Mouse (Mus musculus) large intestine, adult 2 months (tissue): ENCODE results near the gene Gm10778. TPM values are rescaled to one million over a fixed set of nuclear protein-coding genes. Genes with fewer than 3 reads are reported as not detected.
"Not testable (repeated sequence)": the region's sequence is repeated elsewhere in the genome, so short reads cannot be mapped to it uniquely, and the experiment has no call there.

Experiments used
- DNase-seq: peaks from one replicate; pipeline ENCODE4 v3.0.0-alpha.2; 2012; ENCODE audit warnings: low read depth, low spot score
- WGBS: fragments of 180-500 bp; shearing (Covaris S2); methylation state at CpG from one replicate; pipeline ENCODE4 v1.1.7; 2018; 5-methylcytosine and 5-hydroxymethylcytosine counted together
- polyA plus RNA-seq: library from polyadenylated mRNA; depleted of rRNA; stranded (reverse); fragments of >200 nt; gene quantifications from 2 replicates; pipeline ENCODE4 v1.2.3, GENCODE M21; 2012; rRNA removed

Gene Gm10778
- polyA plus RNA-seq, 1 experiment: 0.37 TPM

- no CpG with 5 or more reads among the region's 46 CpGs for WGBS
- DNase-seq: not testable (repeated sequence)
These were observed 55.9 kb downstream of the Gm10778 start, which contains the start of gene Zfp433 for GRCm38 (mm10) chr10:81704531-81705301. Gene Zfp433, plus strand, starts transcription at chr10:81704825.

Other genes starting within 250 kb of the Gm10778 start
- 10.5 and 11.6 TPM in 2 replicates for gene Nfic, start 193.4 kb upstream of the Gm10778 start, polyA plus RNA-seq
- gene Celf5, start 166.3 kb upstream of the Gm10778 start, polyA plus RNA-seq: 2.3 and 5.3 TPM in 2 replicates
- gene Ncln, start 152.7 kb upstream of the Gm10778 start, polyA plus RNA-seq: 242 and 319 TPM in 2 replicates
- gene S1pr4, start 148.9 kb upstream of the Gm10778 start, polyA plus RNA-seq: 4.4 and 4.8 TPM in 2 replicates
- 1.6 and 2.3 TPM in 2 replicates for gene Gna15, start 124.8 kb upstream of the Gm10778 start, polyA plus RNA-seq
- 402 and 684 TPM in 2 replicates for gene Gna11, start 103.9 kb upstream of the Gm10778 start, polyA plus RNA-seq
- 1,252 and 1,560 TPM in 2 replicates for gene Aes, start 89.6 kb upstream of the Gm10778 start, polyA plus RNA-seq
- 11.3 and 13.5 TPM in 2 replicates for gene Tle2, start 74.5 kb upstream of the Gm10778 start, polyA plus RNA-seq
- 7.3 and 8.8 TPM in 2 replicates for gene Tle6, start 48.0 kb upstream of the Gm10778 start, polyA plus RNA-seq
- gene BC025920, start 42.8 kb upstream of the Gm10778 start, polyA plus RNA-seq: 1.1 and 1.4 TPM in 2 replicates
- 19.7 and 30.0 TPM in 2 replicates for gene Sirt6, start 21.3 kb upstream of the Gm10778 start, polyA plus RNA-seq
- gene Ankrd24, start 20.5 kb upstream of the Gm10778 start, polyA plus RNA-seq: 9.6 and 11.8 TPM in 2 replicates
- 0.48 and 0.77 TPM in 2 replicates for gene Zfp433, start 55.8 kb downstream of the Gm10778 start, polyA plus RNA-seq
- 0.37 and 0.57 TPM in 2 replicates for gene Gm3055, start 122.1 kb downstream of the Gm10778 start, polyA plus RNA-seq
- not detected in 2 replicates for gene Gm4767, start 163.1 kb downstream of the Gm10778 start, polyA plus RNA-seq
- 0.35 and 0.53 TPM in 2 replicates for gene Gm32687, start 214.9 kb downstream of the Gm10778 start, polyA plus RNA-seq